Mouse (Mus musculus): ENCODE results near the gene Jpt1. TPM values are rescaled to one million over a fixed set of nuclear protein-coding genes. Genes with fewer than 3 reads are reported as not detected.
"Not testable (repeated sequence)": the region's sequence is repeated elsewhere in the genome, so short reads cannot be mapped to it uniquely, and the experiment has no call there.

Gene Jpt1
- total RNA-seq, 1 experiment from 2014 or later = 92.8 TPM

- no peak for DNase-seq
These were observed 1.6 kb downstream of the Jpt1 start for GRCm38 (mm10) chr11:115512407-115513183.

GRCm38 (mm10) chr11:115512004-115512403 lies 2.2 kb downstream of the Jpt1 start:
- DNase-seq = no peak

- DNase-seq = no peak
These were observed 3.1 kb downstream of the Jpt1 start for GRCm38 (mm10) chr11:115511121-115511520.

- DNase-seq = no peak
These were observed 3.7 kb downstream of the Jpt1 start for GRCm38 (mm10) chr11:115510507-115510888.

GRCm38 (mm10) chr11:115509773-115510506 lies 4.2 kb downstream of the Jpt1 start:
- no peak for DNase-seq

GRCm38 (mm10) chr11:115508061-115508460 lies 6.1 kb downstream of the Jpt1 start:
- DNase-seq = no peak

- no peak for DNase-seq
These were observed 7.6 kb downstream of the Jpt1 start for GRCm38 (mm10) chr11:115506586-115506985.

GRCm38 (mm10) chr11:115502636-115503035 lies 11.6 kb downstream of the Jpt1 start:
- no peak for DNase-seq

GRCm38 (mm10) chr11:115496559-115496958 lies 17.6 kb downstream of the Jpt1 start:
- DNase-seq = not testable (repeated sequence)

- no peak for DNase-seq
These were observed 21.8 kb downstream of the Jpt1 start for GRCm38 (mm10) chr11:115492387-115492786.

GRCm38 (mm10) chr11:115491356-115492083 lies 22.7 kb downstream of the Jpt1 start, which contains the start of gene Nt5c:
Nt5c (minus strand) TSS chr11:115491862.
- DNase-seq = peak; percentile 83

GRCm38 (mm10) chr11:115490441-115491355 lies 23.5 kb downstream of the Jpt1 start:
- DNase-seq = peak; percentile 26

- DNase-seq = no peak
These were observed 25.6 kb downstream of the Jpt1 start for GRCm38 (mm10) chr11:115488551-115489104.

GRCm38 (mm10) chr11:115485155-115485554 lies 29.0 kb downstream of the Jpt1 start:
- DNase-seq = no peak

GRCm38 (mm10) chr11:115483726-115484125 lies 30.5 kb downstream of the Jpt1 start:
- DNase-seq = peak; percentile 81

GRCm38 (mm10) chr11:115483278-115483677 lies 30.9 kb downstream of the Jpt1 start:
- DNase-seq = no peak

- no peak for DNase-seq
These were observed 32.5 kb downstream of the Jpt1 start for GRCm38 (mm10) chr11:115481553-115482259.

- no peak for DNase-seq
These were observed 35.8 kb downstream of the Jpt1 start for GRCm38 (mm10) chr11:115478296-115478938.

GRCm38 (mm10) chr11:115477388-115477787 lies 36.8 kb downstream of the Jpt1 start:
- not testable (repeated sequence) for DNase-seq

- DNase-seq = not testable (repeated sequence)
These were observed 37.6 kb downstream of the Jpt1 start for GRCm38 (mm10) chr11:115476630-115477029.
